Mouse (Mus musculus) stomach, postnatal 0 days (tissue): ENCODE measurements around the gene Hoxd13. TPM values are rescaled to one million over a fixed set of nuclear protein-coding genes. Genes with fewer than 3 reads are reported as not detected.

Experiments used
- ATAC-seq: fragments of 200-750 bp; cut with Nextera tagmentation; 2 replicates; pipeline ENCODE4 v1.8.0; 2017; ENCODE audit not compliant: low FRiP score, low TSS enrichment
- DNase-seq: peaks from one replicate; pipeline ENCODE4 v3.0.0-alpha.2; 2016; ENCODE audit warnings: low spot score
- H3K27ac ChIP-seq: fragments of 300-500 bp; sonication (generic); replicated peaks from 2 replicates; pipeline ENCODE4 v1.5.1; 2014; ENCODE audit warnings: mild to moderate bottlenecking, control low read depth
- H3K27me3 ChIP-seq: fragments of 300-500 bp; sonication (generic); 2 replicates; pipeline ENCODE4 v1.6.1; 2014; ENCODE audit warnings: low read length; ENCODE audit not compliant: control insufficient read depth, insufficient read depth
- H3K36me3 ChIP-seq: fragments of 300-500 bp; sonication (generic); 2 replicates; pipeline ENCODE4 v1.6.1; 2014; ENCODE audit warnings: low read length, mixed read lengths; ENCODE audit not compliant: control insufficient read depth, insufficient read depth
- H3K4me1 ChIP-seq: fragments of 300-500 bp; sonication (generic); replicated peaks from 2 replicates; pipeline ENCODE4 v1.6.1; 2014; ENCODE audit warnings: antibody characterized with exemption; ENCODE audit not compliant: control insufficient read depth, insufficient read depth
- H3K4me2 ChIP-seq: fragments of 300-500 bp; sonication (generic); replicated peaks from 2 replicates; pipeline ENCODE4 v1.6.1; 2014; ENCODE audit warnings: low read depth, mild to moderate bottlenecking, control low read depth, moderate library complexity
- H3K4me3 ChIP-seq: fragments of 300-500 bp; sonication (generic); 2 replicates; pipeline ENCODE4 v1.5.1; 2014; ENCODE audit warnings: low read depth, low read length, control low read depth
- H3K9ac ChIP-seq: fragments of 300-500 bp; sonication (generic); 2 replicates; pipeline ENCODE4 v1.6.1; 2014; ENCODE audit warnings: mild to moderate bottlenecking, low read length, control low read depth, mixed read lengths
- H3K9me3 ChIP-seq: fragments of 300-500 bp; sonication (generic); 2 replicates; pipeline ENCODE4 v1.6.1; 2016; ENCODE audit warnings: low read length; ENCODE audit not compliant: control insufficient read depth
- CTCF ChIP-seq: IDR thresholded peaks from 2 replicates; pipeline ENCODE4 v1.5.1; 2016; ENCODE audit warnings: antibody characterized with exemption, low read depth, mild to moderate bottlenecking, moderate library complexity
- EP300 ChIP-seq: optimal IDR thresholded peaks from 2 replicates; pipeline ENCODE3; 2016; ENCODE audit warnings: antibody characterized with exemption
- WGBS: fragments of 180-500 bp; shearing (Covaris S2); extraction: QIAGEN DNeasy Blood & Tissue Kit; methylation state at CpG from one replicate; pipeline ENCODE4 v1.1.7; 2014; 5-methylcytosine and 5-hydroxymethylcytosine counted together
- polyA plus RNA-seq: library from polyadenylated mRNA; unstranded; fragments of >200 nt; fragmentation: Nextera tagmentation; extraction: Ambion mirVana; gene quantifications from 2 replicates; pipeline ENCODE4 v1.2.1, GENCODE M21; 2015

Gene Hoxd13
- polyA plus RNA-seq, 1 experiment from 2014 or later, result not detected

DNA sequence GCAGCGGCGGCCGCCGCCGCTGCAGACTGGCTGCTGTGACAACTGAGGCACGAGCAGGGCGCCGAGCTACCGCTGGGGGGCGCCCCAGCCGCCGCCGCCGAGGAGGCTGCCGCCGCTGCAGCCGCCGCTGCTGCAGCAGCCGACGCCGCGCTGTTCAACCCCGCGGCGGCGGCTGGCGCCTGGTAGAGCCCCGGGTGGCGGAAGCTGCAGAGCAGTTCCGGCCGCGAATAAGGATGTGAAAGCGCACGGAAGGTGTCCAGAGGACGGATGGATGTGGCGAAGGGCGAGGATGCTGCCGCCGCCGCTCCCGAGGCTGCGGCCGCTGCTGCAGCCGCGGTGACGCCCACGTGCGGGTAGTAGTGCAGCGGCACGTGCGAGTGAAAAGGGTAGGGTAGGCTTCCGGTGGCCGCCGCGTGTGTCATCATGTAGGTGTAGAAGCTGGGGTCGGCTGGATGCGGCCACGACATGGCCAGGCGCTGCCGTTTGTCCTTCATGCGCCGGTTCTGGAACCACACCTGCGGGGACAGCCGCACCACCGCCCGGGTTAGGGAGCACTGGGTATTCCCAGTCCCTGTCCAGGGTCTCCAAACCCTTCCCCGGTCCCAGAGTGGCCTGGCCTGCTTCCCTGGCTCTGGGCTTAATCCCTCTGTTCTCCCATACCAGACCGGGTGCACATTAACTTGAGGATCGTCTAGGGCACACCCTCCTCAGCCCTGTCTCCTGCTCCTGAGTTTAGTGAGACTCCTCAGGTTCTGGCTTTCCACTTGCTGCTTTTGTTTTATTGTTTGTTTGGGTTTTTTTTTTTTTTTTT lies 12.1 kb upstream of the Hoxd13 start:
- WGBS, result under 1% methylated on average over 59 of the region's 69 CpGs
- H3K4me2 ChIP-seq, result peak overlapping the region; percentile 39
- ATAC-seq (0 out of 2 replicates have a peak, but pooled peaks have one; percentile 45), DNase-seq (no peak)
- no peaks in the 10 kb centered on the region for H3K36me3 ChIP-seq
- H3K27me3 ChIP-seq, result peaks cover 32% of the 10 kb centered on the region
- peak overlapping the region; percentile 28 for H3K4me3 ChIP-seq
- TF ChIP-seq CTCF, result no peak
- H3K27ac ChIP-seq, result no peak overlapping the region
- H3K9ac ChIP-seq, result no peak overlapping the region
- H3K4me1 ChIP-seq, result no peaks in the 10 kb centered on the region
- H3K9me3 ChIP-seq, result no peaks in the 10 kb centered on the region

- Histone ChIP-seq H3K9ac (no peak overlapping the region), H3K4me1 (no peaks in the 10 kb centered on the region), H3K4me2 (no peak overlapping the region), H3K27me3 (peaks cover 38% of the 10 kb centered on the region), H3K36me3 (no peaks in the 10 kb centered on the region), H3K27ac (no peak overlapping the region), H3K4me3 (no peak overlapping the region), H3K9me3 (no peaks in the 10 kb centered on the region)
- no peak for TF ChIP-seq EP300
- TF ChIP-seq CTCF, result no peak
- DNase-seq, result no peak
- 8% methylated on average over 4 of the region's 4 CpGs for WGBS
- no peak for ATAC-seq
These were observed 11.5 kb upstream of the Hoxd13 start for GRCm38 (mm10) chr2:74656632-74657021.

GRCm38 (mm10) chr2:74657251-74658023 lies 10.7 kb upstream of the Hoxd13 start:
- no peaks in the 10 kb centered on the region for H3K36me3 ChIP-seq
- H3K27ac ChIP-seq, result no peak overlapping the region
- no peaks in the 10 kb centered on the region for H3K4me1 ChIP-seq
- peaks cover 40% of the 10 kb centered on the region for H3K27me3 ChIP-seq
- WGBS, result 3% methylated on average over 62 of the region's 62 CpGs
- H3K4me2 ChIP-seq, result peak overlapping the region; percentile 17; the same call in 1 of the 2 replicates
- TF ChIP-seq CTCF (no peak), EP300 (no peak)
- ATAC-seq (no peak), DNase-seq (no peak)
- no peaks in the 10 kb centered on the region for H3K9me3 ChIP-seq
- H3K9ac ChIP-seq, result no peak overlapping the region
- H3K4me3 ChIP-seq, result peak overlapping the region; percentile 21; the same call in 1 of the 2 replicates

- Histone ChIP-seq H3K9me3 (no peaks in the 10 kb centered on the region), H3K27ac (no peak overlapping the region), H3K4me3 (peak overlapping the region; percentile 21; the same call in 1 of the 2 replicates), H3K9ac (no peak overlapping the region), H3K4me1 (no peaks in the 10 kb centered on the region), H3K36me3 (no peaks in the 10 kb centered on the region), H3K4me2 (peak overlapping the region; percentile 17; the same call in 1 of the 2 replicates), H3K27me3 (peaks cover 42% of the 10 kb centered on the region)
- DNase-seq (no peak), ATAC-seq (no peak)
- TF ChIP-seq CTCF, result no peak
- no peak for TF ChIP-seq EP300
- WGBS, result 3% methylated on average over 15 of the region's 15 CpGs
These were observed 10.0 kb upstream of the Hoxd13 start for GRCm38 (mm10) chr2:74658024-74658666.

DNA sequence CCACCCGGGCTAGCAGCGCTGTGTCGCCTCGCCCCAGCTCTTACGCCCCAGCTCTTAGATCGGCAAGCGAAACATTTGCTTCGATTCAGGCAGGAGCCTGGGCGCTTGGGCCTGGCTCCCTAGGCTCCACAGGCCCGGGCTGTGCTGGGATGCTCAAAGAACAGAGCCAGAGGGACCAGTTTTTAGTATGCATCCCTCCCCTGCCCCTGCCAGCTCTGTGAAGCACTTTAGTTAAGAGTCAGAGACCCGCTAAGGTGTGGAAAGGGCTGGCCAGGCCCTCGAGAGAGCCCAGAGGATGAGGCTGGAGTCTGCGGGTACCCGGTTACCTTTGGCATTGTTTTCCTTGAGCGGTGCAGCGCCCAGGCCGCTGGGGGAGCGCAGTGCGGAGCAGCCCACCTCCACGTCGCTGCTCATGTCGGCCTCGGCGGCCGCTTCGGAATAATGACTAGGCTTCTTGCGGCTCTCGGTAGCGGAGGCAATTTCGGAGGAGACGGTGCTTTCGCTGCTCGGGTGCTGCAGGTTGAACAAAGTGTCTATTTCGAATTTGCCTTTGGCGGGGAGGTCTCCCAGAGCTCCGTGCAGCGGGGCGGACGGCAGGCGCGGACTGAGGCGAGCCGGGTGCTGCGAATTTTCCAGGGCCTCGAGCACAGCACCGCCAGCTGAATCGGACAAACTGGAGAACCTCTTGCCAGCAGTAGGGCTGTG lies 9.3 kb upstream of the Hoxd13 start:
- no peak for DNase-seq

More for the DNA sequence above, 9.3 kb upstream of the Hoxd13 start:
- ATAC-seq, result no peak
- H3K4me3 ChIP-seq, result no peak overlapping the region
- H3K27me3 ChIP-seq, result peaks cover 49% of the 10 kb centered on the region
- H3K4me1 ChIP-seq, result no peaks in the 10 kb centered on the region
- 4% methylated on average over 47 of the region's 47 CpGs for WGBS
- H3K27ac ChIP-seq, result no peak overlapping the region
- H3K4me2 ChIP-seq, result no peak overlapping the region
- H3K9me3 ChIP-seq, result no peaks in the 10 kb centered on the region
- TF ChIP-seq CTCF (no peak), EP300 (no peak)
- no peak overlapping the region for H3K9ac ChIP-seq
- no peaks in the 10 kb centered on the region for H3K36me3 ChIP-seq
